Mouse (Mus musculus) stomach, embryonic 16.5 days (tissue): ENCODE measurements around the gene E2f1. TPM values are rescaled to one million over a fixed set of nuclear protein-coding genes. Genes with fewer than 3 reads are reported as not detected.

ENCODE experiments used
- ATAC-seq: fragments of 200-750 bp; cut with Nextera tagmentation; 2 replicates; pipeline ENCODE4 v1.8.0; 2017; ENCODE audit warnings: moderate number of reproducible peaks, moderate TSS enrichment; ENCODE audit not compliant: insufficient read depth, low FRiP score
- H3K27ac ChIP-seq: fragments of 300-500 bp; sonication (generic); 2 replicates; pipeline ENCODE4 v1.5.1; 2014; ENCODE audit warnings: low read length
- H3K27me3 ChIP-seq: fragments of 300-500 bp; sonication (generic); 2 replicates; pipeline ENCODE4 v1.6.1; 2014; ENCODE audit warnings: low read length, control low read depth, mixed read lengths; ENCODE audit not compliant: control insufficient read depth, insufficient read depth
- H3K36me3 ChIP-seq: fragments of 300-500 bp; sonication (generic); 2 replicates; pipeline ENCODE4 v1.6.1; 2014; ENCODE audit warnings: low read length; ENCODE audit not compliant: control insufficient read depth, insufficient read depth
- H3K4me1 ChIP-seq: fragments of 300-500 bp; sonication (generic); 2 replicates; pipeline ENCODE4 v1.6.1; 2014; ENCODE audit warnings: low read length, control low read depth, mixed read lengths; ENCODE audit not compliant: control insufficient read depth, insufficient read depth
- H3K4me2 ChIP-seq: fragments of 300-500 bp; sonication (generic); 2 replicates; pipeline ENCODE4 v1.6.1; 2014; ENCODE audit warnings: low read depth, low read length, mixed read lengths
- H3K4me3 ChIP-seq: fragments of 300-500 bp; sonication (generic); replicated peaks from 2 replicates; pipeline ENCODE4 v1.5.1; 2014; ENCODE audit warnings: mild to moderate bottlenecking, low read length
- H3K9ac ChIP-seq: fragments of 300-500 bp; sonication (generic); 2 replicates; pipeline ENCODE4 v1.6.1; 2014; ENCODE audit warnings: low read length
- H3K9me3 ChIP-seq: fragments of 300-500 bp; sonication (generic); replicated peaks from 2 replicates; pipeline ENCODE4 v1.6.1; 2016; ENCODE audit warnings: low read length, control low read depth; ENCODE audit not compliant: control insufficient read depth
- WGBS: fragments of 180-500 bp; shearing (Covaris S2); extraction: QIAGEN DNeasy Blood & Tissue Kit; methylation state at CpG from one replicate; pipeline ENCODE4 v1.1.7; 2014; 5-methylcytosine and 5-hydroxymethylcytosine counted together
- polyA plus RNA-seq: library from polyadenylated mRNA; unstranded; fragments of >200 nt; fragmentation: Nextera tagmentation; extraction: Ambion mirVana; gene quantifications from 2 replicates; pipeline ENCODE4 v1.2.1, GENCODE M21; 2015

Gene E2f1
- polyA plus RNA-seq, 1 experiment from 2014 or later, result 9.3 TPM

DNA sequence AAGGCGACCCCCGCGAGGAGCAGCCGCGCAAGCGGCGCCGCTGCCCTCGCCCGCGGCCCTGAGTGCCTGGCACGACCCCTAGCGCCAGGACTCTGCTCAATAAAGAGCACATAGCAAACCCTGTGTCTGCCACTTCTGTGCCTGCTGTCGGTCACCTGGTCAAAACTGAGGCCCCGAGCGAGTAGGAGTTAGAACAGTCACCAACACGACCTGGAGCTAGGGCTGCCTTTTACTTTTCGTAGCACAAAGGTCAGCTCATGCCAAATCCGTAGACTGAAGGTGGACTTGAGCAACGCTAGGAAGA, 19.9 kb downstream of the E2f1 start:
- H3K27ac ChIP-seq, result no peak overlapping the region
- ATAC-seq, result no peak
- peaks cover 20% of the 10 kb centered on the region for H3K27me3 ChIP-seq
- peak overlapping the region; percentile 63 for H3K4me2 ChIP-seq
- H3K36me3 ChIP-seq, result no peaks in the 10 kb centered on the region
- 15% methylated on average over 20 of the region's 20 CpGs for WGBS
- peaks cover 10% of the 10 kb centered on the region; the same call in 1 of the 2 replicates for H3K4me1 ChIP-seq
- H3K9ac ChIP-seq, result peak overlapping the region; percentile 64; the same call in 1 of the 2 replicates
- no peaks in the 10 kb centered on the region for H3K9me3 ChIP-seq
- H3K4me3 ChIP-seq, result peak overlapping the region; percentile 45

DNA sequence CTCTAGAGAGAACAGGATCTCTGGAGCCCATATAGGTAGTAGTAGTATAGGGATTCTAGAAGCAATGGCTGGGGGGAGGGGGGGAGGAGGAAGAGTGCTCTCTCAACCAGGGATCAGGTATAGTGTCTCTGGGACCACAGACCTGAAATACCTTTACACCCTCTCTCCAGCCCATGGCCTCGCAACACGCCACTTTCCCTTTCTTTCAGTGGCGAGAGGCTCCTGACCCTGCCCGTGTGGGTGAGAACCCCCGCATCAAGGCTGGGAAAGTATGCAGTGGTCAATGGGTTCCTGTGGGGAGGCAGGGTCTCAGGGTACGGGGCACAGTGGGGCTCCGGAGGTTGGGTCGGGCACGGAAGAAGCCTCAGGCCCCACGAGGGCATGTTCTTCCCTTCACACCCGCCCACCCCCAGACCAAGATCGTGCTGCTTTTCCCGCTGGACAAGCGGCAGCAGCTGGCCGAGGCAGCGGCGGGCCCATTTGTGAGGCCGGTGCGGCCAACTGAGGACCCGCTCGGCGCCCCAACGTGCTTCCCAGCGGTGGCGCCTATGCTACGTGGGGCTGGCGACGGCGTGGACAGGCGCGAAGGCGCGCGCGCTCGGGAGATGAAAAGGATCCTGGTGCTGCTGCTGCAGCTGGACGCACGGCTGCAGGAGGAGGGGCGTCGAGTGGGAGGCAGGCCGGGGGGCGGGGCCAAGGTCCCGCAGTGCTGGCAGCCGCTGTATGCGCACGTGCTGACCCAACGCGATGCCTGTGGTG, 20.4 kb downstream of the E2f1 start:
- Histone ChIP-seq H3K4me2 (peak overlapping the region; percentile 63), H3K36me3 (no peaks in the 10 kb centered on the region), H3K27ac (no peak overlapping the region), H3K4me3 (peak overlapping the region; percentile 45), H3K27me3 (peaks cover 20% of the 10 kb centered on the region), H3K9me3 (no peaks in the 10 kb centered on the region), H3K4me1 (peaks cover 10% of the 10 kb centered on the region; the same call in 1 of the 2 replicates), H3K9ac (peak overlapping the region; percentile 64)
- ATAC-seq, result peak; percentile 81
- 3% methylated on average over 46 of the region's 48 CpGs for WGBS

DNA sequence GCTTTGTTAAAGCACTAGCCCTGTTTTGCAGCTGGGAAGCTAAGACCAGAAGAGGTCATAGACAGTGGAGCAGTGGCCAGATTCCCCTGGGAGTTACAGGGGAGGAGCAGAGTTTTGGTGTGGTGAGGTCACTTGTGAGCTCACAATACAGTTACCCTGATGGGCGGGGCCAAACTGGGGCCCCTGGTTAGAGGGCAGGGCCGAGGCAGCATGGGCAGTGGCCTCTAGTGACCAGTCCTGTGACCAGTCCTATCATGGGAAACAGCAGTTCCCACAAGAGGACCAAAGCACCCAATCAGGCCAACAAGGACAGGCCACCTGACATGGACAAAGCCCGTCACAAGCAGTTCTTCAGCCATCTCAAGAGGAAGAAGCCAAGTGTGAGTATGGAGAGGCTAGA, 21.0 kb downstream of the E2f1 start:
- H3K36me3 ChIP-seq, result no peaks in the 10 kb centered on the region
- no peak overlapping the region for H3K27ac ChIP-seq
- 55% methylated on average over 3 of the region's 3 CpGs for WGBS
- no peaks in the 10 kb centered on the region for H3K9me3 ChIP-seq
- H3K4me1 ChIP-seq, result peaks cover 10% of the 10 kb centered on the region; the same call in 1 of the 2 replicates
- no peak overlapping the region for H3K4me3 ChIP-seq
- ATAC-seq, result no peak
- H3K4me2 ChIP-seq, result peak overlapping the region; percentile 63; the same call in 1 of the 2 replicates
- peak overlapping the region; percentile 64; the same call in 1 of the 2 replicates for H3K9ac ChIP-seq
- H3K27me3 ChIP-seq, result peaks cover 20% of the 10 kb centered on the region

DNA sequence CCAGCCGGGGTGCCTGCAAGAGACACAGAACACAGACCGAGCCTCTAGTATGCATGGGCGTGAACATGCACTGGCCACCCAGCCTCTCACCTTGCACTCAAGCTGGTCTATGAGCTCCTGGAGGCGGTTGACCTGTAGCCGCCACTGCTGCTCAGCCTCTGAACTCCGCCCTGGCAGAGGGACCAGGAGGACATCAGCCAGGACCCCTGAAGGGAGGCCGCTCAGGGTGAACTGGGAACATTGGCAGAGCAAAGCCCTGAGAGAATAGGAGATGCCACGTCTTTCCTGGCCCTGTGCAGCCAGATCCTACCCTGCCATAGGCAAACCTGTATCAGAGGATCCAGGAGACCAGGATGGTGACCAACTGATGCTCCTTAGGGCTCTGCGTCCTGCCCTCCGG, 23.0 kb downstream of the E2f1 start, which contains the start of gene 1700003F12Rik:
1700003F12Rik (plus strand) TSS at position 375 of the 400 bp plus-strand sequence.
- no peak for ATAC-seq
- WGBS, result 91% methylated on average over 10 of the region's 10 CpGs
- H3K9ac ChIP-seq, result no peak within 1 kb of the TSS
- no peaks in the 10 kb centered on the region for H3K36me3 ChIP-seq
- H3K27ac ChIP-seq, result no peak within 1 kb of the TSS
- no peak within 1 kb of the TSS for H3K4me2 ChIP-seq
- H3K4me1 ChIP-seq, result 0 out of 2 replicates have a peak, but pooled peaks cover 4% of the 10 kb centered on the region
- no peak within 1 kb of the TSS for H3K4me3 ChIP-seq
- H3K27me3 ChIP-seq, result peaks cover 14% of the 10 kb centered on the region
- no peaks in the 10 kb centered on the region for H3K9me3 ChIP-seq

DNA sequence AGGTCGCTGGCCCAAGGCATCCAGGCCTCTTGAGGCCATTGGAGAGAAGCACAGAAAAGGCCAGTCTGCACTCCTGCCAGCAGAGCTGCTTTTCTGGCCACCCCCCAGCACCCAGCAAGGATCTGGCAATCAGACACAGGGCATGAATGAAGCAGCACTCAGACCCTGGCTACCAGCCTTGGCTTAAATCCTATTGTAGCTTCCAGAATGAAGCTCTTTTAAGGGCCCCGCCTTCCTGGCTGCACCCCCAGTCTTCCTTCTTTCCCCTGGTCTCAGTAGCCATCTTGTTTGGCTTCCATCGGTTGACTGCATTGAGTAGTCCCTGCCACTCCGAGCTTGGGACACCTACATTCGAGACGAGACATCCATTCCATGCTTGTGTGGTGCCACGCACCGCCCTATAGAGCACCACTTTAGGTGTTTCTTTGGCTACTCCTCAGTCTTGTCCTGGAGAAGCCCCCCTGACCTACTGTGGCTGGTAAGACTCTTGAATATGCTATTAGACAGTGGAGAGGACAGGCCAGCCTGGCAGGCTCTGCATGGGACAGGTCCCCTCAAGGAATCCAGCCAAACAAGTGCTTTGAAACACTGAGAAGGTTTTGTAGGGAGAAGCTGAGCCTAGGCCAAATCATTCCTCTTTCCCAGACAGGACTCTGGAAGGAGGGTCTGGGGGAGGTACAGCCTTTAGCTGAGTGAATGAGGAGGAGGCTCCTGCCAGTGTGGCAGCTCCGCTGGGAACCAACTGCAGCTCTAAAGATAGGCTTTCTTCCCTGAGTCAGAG, 25.9 kb downstream of the E2f1 start:
- no peaks in the 10 kb centered on the region for H3K36me3 ChIP-seq
- H3K27ac ChIP-seq, result no peak overlapping the region
- peaks cover 2% of the 10 kb centered on the region for H3K4me1 ChIP-seq
- no peak overlapping the region for H3K4me3 ChIP-seq
- WGBS, result 87% methylated on average over 9 of the region's 9 CpGs
- no peak overlapping the region for H3K9ac ChIP-seq
- no peaks in the 10 kb centered on the region for H3K9me3 ChIP-seq
- no peak; the same call in 1 of the 2 replicates for ATAC-seq
- H3K4me2 ChIP-seq, result no peak overlapping the region
- no peaks in the 10 kb centered on the region for H3K27me3 ChIP-seq

DNA sequence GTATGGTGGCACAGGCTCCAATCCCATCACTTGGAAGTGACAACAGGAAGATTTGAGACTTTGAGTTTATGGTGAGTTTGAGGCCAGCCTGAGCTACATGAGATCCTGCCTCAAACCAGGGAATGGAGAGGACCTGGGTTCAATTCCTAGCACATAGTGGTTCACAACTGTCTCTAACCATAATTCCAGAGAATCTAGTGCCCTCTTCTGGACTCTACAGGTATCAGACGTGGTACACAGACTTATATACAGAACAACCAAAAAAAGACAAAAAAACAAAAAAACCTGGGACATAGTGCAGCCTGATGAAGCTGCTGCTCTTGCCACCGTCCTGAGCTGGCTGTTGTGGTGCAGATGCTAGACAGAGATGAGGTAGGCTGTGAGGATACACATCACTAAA, 28.1 kb downstream of the E2f1 start:
- Histone ChIP-seq H3K4me3 (no peak overlapping the region), H3K4me1 (peaks cover 5% of the 10 kb centered on the region), H3K9ac (no peak overlapping the region), H3K36me3 (no peaks in the 10 kb centered on the region), H3K27ac (no peak overlapping the region), H3K27me3 (no peaks in the 10 kb centered on the region), H3K9me3 (no peaks in the 10 kb centered on the region), H3K4me2 (no peak overlapping the region)
- ATAC-seq, result no peak
- 80% methylated on average over 2 of the region's 2 CpGs for WGBS

DNA sequence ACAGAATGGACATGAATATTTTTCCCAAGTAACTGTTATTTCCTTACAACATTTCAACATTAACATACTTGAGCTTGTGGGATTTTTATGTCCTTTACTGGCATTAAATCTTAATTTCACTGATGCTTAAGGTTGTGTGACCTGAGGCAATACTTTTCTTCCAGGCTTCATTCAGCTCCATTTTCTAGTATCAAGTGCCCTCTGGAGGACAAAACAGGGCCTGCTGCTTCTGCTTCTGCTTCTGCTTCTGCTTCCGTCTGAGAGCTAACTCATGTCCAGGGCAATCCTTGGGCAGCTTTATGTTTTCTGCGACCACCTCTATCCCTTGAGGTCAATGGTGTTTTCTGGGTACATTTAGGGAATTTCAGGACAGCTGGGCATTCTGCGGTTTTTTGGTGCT, 30.0 kb downstream of the E2f1 start:
- Histone ChIP-seq H3K27me3 (no peaks in the 10 kb centered on the region), H3K36me3 (peaks cover 8% of the 10 kb centered on the region; the same call in 1 of the 2 replicates), H3K9ac (no peak overlapping the region), H3K4me3 (no peak overlapping the region), H3K4me2 (no peak overlapping the region), H3K9me3 (no peaks in the 10 kb centered on the region), H3K27ac (no peak overlapping the region), H3K4me1 (peaks cover 5% of the 10 kb centered on the region)
- ATAC-seq, result no peak
- WGBS, result 73% methylated on average over 3 of the region's 3 CpGs

DNA sequence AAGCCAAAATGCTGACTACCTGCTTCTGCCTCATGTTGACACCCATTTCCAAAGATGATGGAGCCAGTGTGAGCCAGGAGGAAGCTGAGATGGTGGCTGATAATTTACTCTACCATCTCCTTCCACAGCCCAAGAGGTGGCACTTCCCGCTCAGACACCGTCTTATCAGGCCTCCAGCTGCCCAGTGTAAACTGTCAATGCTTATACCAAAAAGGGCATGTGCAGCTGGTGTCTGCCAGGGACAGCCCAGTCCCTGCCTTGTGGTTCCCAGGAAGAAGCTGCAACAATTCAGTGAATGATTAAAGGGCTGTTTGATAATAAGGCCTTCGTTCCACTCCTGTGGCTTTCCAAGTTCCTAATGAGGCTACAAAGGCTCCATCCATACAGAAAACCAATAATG, 31.0 kb downstream of the E2f1 start:
- no peak overlapping the region for H3K4me2 ChIP-seq
- no peak overlapping the region for H3K4me3 ChIP-seq
- peak; percentile 8; the same call in 1 of the 2 replicates for ATAC-seq
- H3K27me3 ChIP-seq, result no peaks in the 10 kb centered on the region
- WGBS, result 27% methylated on average over 3 of the region's 3 CpGs
- H3K9ac ChIP-seq, result no peak overlapping the region
- H3K4me1 ChIP-seq, result peaks cover 5% of the 10 kb centered on the region
- peaks cover 8% of the 10 kb centered on the region; the same call in 1 of the 2 replicates for H3K36me3 ChIP-seq
- no peaks in the 10 kb centered on the region for H3K9me3 ChIP-seq
- peak overlapping the region; percentile 60; the same call in 1 of the 2 replicates for H3K27ac ChIP-seq

DNA sequence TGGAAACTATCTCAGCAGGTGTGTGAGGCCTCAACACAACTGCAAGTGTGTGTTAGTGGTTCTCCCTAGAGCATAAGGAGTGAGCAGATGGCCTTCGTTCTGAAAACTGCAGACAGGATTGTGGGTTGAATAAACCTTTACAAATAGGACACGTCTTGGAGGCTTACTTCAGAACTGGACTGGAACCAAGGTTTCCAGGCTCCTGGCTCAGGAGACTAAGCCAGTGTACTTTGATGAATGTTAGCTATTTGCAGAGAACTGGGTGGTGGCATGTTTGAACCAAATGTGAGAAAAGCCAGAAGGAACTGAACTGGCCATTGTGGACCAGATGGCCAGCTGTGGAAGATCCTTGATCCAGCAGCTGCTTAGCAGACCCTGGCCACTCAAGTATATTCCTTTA, 31.4 kb downstream of the E2f1 start:
- 44% methylated on average over 2 of the region's 2 CpGs for WGBS

More for the DNA sequence above, 31.4 kb downstream of the E2f1 start:
- Histone ChIP-seq H3K4me2 (no peak overlapping the region), H3K9me3 (no peaks in the 10 kb centered on the region), H3K4me3 (no peak overlapping the region), H3K4me1 (peaks cover 5% of the 10 kb centered on the region), H3K27ac (peak overlapping the region; percentile 60; the same call in 1 of the 2 replicates), H3K9ac (no peak overlapping the region), H3K36me3 (peaks cover 8% of the 10 kb centered on the region; the same call in 1 of the 2 replicates), H3K27me3 (no peaks in the 10 kb centered on the region)
- ATAC-seq, result peak; percentile 59; the same call in 1 of the 2 replicates
